Mouse (Mus musculus) myocyte (in vitro differentiated cells): ENCODE data around the gene Perm1. TPM values are rescaled to one million over a fixed set of nuclear protein-coding genes. Genes with fewer than 3 reads are reported as not detected.

ENCODE experiments used
- H3K27me3 ChIP-seq: one replicate; pipeline ENCODE4 v1.6.1; 2011; ENCODE audit not compliant: control insufficient read depth, insufficient read depth, insufficient read length
- H3K36me3 ChIP-seq: one replicate; pipeline ENCODE4 v1.6.1; 2011; ENCODE audit not compliant: control insufficient read depth, insufficient read depth
- H3K4me2 ChIP-seq: one replicate; pipeline ENCODE4 v1.6.1; 2011; ENCODE audit warnings: low read depth, control low read depth
- H3K4me3 ChIP-seq: one replicate; pipeline ENCODE4 v1.5.1; 2011; ENCODE audit warnings: mild to moderate bottlenecking, control low read depth, moderate library complexity
- H3K79me2 ChIP-seq: one replicate; pipeline ENCODE4 v1.6.1; 2011; ENCODE audit not compliant: control insufficient read depth, insufficient read depth
- H3ac ChIP-seq: one replicate; pipeline ENCODE4 v1.6.1; 2011; ENCODE audit not compliant: control insufficient read depth, insufficient read length
- CEBPB ChIP-seq: IDR thresholded peaks from 2 replicates; pipeline ENCODE4 v1.6.1; 2011; ENCODE audit warnings: mild to moderate bottlenecking, moderate library complexity; ENCODE audit not compliant: poor library complexity, insufficient read depth, severe bottlenecking
- E2F4 ChIP-seq: IDR thresholded peaks from one replicate; pipeline ENCODE4 v1.6.1; 2011; ENCODE audit warnings: mild to moderate bottlenecking, control low read depth, moderate library complexity; ENCODE audit not compliant: insufficient read depth
- MAX ChIP-seq: IDR thresholded peaks from one replicate; pipeline ENCODE4 v1.6.1; 2011; ENCODE audit warnings: low read depth, mild to moderate bottlenecking, control low read depth
- MYOD1 ChIP-seq, 3 experiments: IDR thresholded peaks; one replicate each; pipeline ENCODE4 v1.6.1; 2011; ENCODE audit warnings: control low read depth in 2 of 3, low read depth in 2 of 3, mild to moderate bottlenecking in 2 of 3, moderate library complexity in 1 of 3; ENCODE audit not compliant: insufficient read length in 2 of 3, control insufficient read depth in 1 of 3
- MYOG ChIP-seq, 3 experiments: IDR thresholded peaks; one replicate each; pipeline ENCODE4 v1.6.1; 2011; ENCODE audit warnings: control low read depth in 2 of 3, low read depth in 2 of 3, mild to moderate bottlenecking in 2 of 3; ENCODE audit not compliant: insufficient read length in 2 of 3, control insufficient read depth in 1 of 3, insufficient read depth in 1 of 3
- POLR2A ChIP-seq: IDR thresholded peaks from one replicate; pipeline ENCODE4 v1.6.1; 2011; ENCODE audit warnings: low read depth, mild to moderate bottlenecking, control low read depth, moderate library complexity; ENCODE audit not compliant: insufficient read length
- POLR2AphosphoS2 ChIP-seq: IDR thresholded peaks from one replicate; pipeline ENCODE4 v1.6.1; 2011; ENCODE audit warnings: low read depth, control low read depth; ENCODE audit not compliant: insufficient read length
- REST ChIP-seq: IDR thresholded peaks from one replicate; pipeline ENCODE4 v1.6.1; 2011; ENCODE audit warnings: mild to moderate bottlenecking, control low read depth, moderate library complexity; ENCODE audit not compliant: insufficient read depth, insufficient read length
- SRF ChIP-seq: IDR thresholded peaks from one replicate; pipeline ENCODE4 v1.6.1; 2011; ENCODE audit warnings: low read depth; ENCODE audit not compliant: control insufficient read depth, insufficient read length
- TCF12 ChIP-seq: IDR thresholded peaks from one replicate; pipeline ENCODE4 v1.6.1; 2011; ENCODE audit warnings: mild to moderate bottlenecking, control low read depth; ENCODE audit not compliant: poor library complexity, insufficient read depth, severe bottlenecking
- TCF3 ChIP-seq: IDR thresholded peaks from one replicate; pipeline ENCODE4 v1.6.1; 2011; ENCODE audit warnings: low read depth, control low read depth; ENCODE audit not compliant: insufficient read length
- USF1 ChIP-seq: IDR thresholded peaks from one replicate; pipeline ENCODE4 v1.6.1; 2011; ENCODE audit warnings: low read depth, mild to moderate bottlenecking, control low read depth, moderate library complexity
- polyA plus RNA-seq: library from polyadenylated mRNA; unstranded; fragments of >200 nt; fragmentation: generic; extraction: Trizol; gene quantifications from one replicate; pipeline ENCODE4 v1.2.1, GENCODE M21; 2012; ENCODE audit warnings: missing spikeins

The Perm1 gene
- polyA plus RNA-seq, 1 experiment: 0.11 TPM

- H3K79me2 ChIP-seq: no peaks in the 10 kb centered on the region
- H3K36me3 ChIP-seq: no peaks in the 10 kb centered on the region
- no peak overlapping the region for H3K4me2 ChIP-seq
- H3K4me3 ChIP-seq: no peak overlapping the region
- H3K27me3 ChIP-seq: peaks cover 20% of the 10 kb centered on the region
- no peak overlapping the region for H3ac ChIP-seq
- TF ChIP-seq MYOG (IDR thresholded peaks at IDR 0.05; ENCODE audit: control insufficient read depth in 1 of 3, insufficient read depth in 1 of 3, insufficient read length in 2 of 3, low read depth in 2 of 3): no peak
- no peak for TF ChIP-seq SRF
- TF ChIP-seq POLR2AphosphoS2: no peak
Observed at GRCm38 (mm10) chr4:156217022-156217669, 1.5 kb downstream of the Perm1 start.

GRCm38 (mm10) chr4:156217838-156218237 is 2.2 kb downstream of the Perm1 start:
- Histone ChIP-seq H3K36me3 (no peaks in the 10 kb centered on the region), H3ac (no peak overlapping the region), H3K79me2 (no peaks in the 10 kb centered on the region), H3K27me3 (peaks cover 20% of the 10 kb centered on the region), H3K4me2 (no peak overlapping the region), H3K4me3 (no peak overlapping the region)
- TF ChIP-seq CEBPB: no peak
- TF ChIP-seq TCF12: no peak
- no peak for TF ChIP-seq REST
- no peak for TF ChIP-seq MAX
- TF ChIP-seq TCF3: no peak
- no peak for TF ChIP-seq POLR2AphosphoS2
- TF ChIP-seq USF1: no peak
- no peak for TF ChIP-seq SRF
- TF ChIP-seq POLR2A: no peak
- no peak for TF ChIP-seq MYOD1 (IDR thresholded peaks at IDR 0.05; ENCODE audit: control insufficient read depth in 1 of 3, insufficient read length in 2 of 3, low read depth in 2 of 3)
- no peak for TF ChIP-seq E2F4

GRCm38 (mm10) chr4:156219936-156220335 is 4.3 kb downstream of the Perm1 start:
- no peaks in the 10 kb centered on the region for H3K36me3 ChIP-seq
- H3K27me3 ChIP-seq: peaks cover 16% of the 10 kb centered on the region
- TF ChIP-seq REST: no peak
- H3K79me2 ChIP-seq: no peaks in the 10 kb centered on the region
- H3ac ChIP-seq: no peak overlapping the region
- H3K4me3 ChIP-seq: no peak overlapping the region
- H3K4me2 ChIP-seq: no peak overlapping the region

GRCm38 (mm10) chr4:156224276-156224675 is 8.6 kb downstream of the Perm1 start:
- Histone ChIP-seq H3ac (no peak overlapping the region), H3K27me3 (no peaks in the 10 kb centered on the region), H3K36me3 (no peaks in the 10 kb centered on the region), H3K4me3 (no peak overlapping the region), H3K79me2 (no peaks in the 10 kb centered on the region), H3K4me2 (no peak overlapping the region)
- TF ChIP-seq REST (no peak), POLR2A (no peak)

GRCm38 (mm10) chr4:156227752-156228392 is 12.2 kb downstream of the Perm1 start:
- Histone ChIP-seq H3K4me3 (no peak overlapping the region), H3ac (no peak overlapping the region), H3K4me2 (peak overlapping the region; percentile 31), H3K27me3 (no peaks in the 10 kb centered on the region), H3K36me3 (no peaks in the 10 kb centered on the region), H3K79me2 (no peaks in the 10 kb centered on the region)
- no peak for TF ChIP-seq MAX
- no peak for TF ChIP-seq MYOG (IDR thresholded peaks at IDR 0.05; ENCODE audit: control insufficient read depth in 1 of 3, insufficient read depth in 1 of 3, insufficient read length in 2 of 3, low read depth in 2 of 3)
- peak; percentile 16 for TF ChIP-seq POLR2A
- no peak for TF ChIP-seq TCF12
- TF ChIP-seq POLR2AphosphoS2: peak; percentile 34
- TF ChIP-seq CEBPB: no peak
- no peak for TF ChIP-seq USF1
- TF ChIP-seq TCF3: no peak
- TF ChIP-seq REST: no peak

GRCm38 (mm10) chr4:156228393-156229024 is 12.8 kb downstream of the Perm1 start:
- Histone ChIP-seq H3K79me2 (no peaks in the 10 kb centered on the region), H3K36me3 (no peaks in the 10 kb centered on the region), H3K27me3 (no peaks in the 10 kb centered on the region), H3K4me2 (peak overlapping the region; percentile 31), H3ac (no peak overlapping the region), H3K4me3 (no peak overlapping the region)
- TF ChIP-seq MYOD1 (IDR thresholded peaks at IDR 0.05; ENCODE audit: control insufficient read depth in 1 of 3, insufficient read length in 2 of 3, low read depth in 2 of 3): peak in 1 of 3 experiments; percentile 38
- TF ChIP-seq MAX: no peak
- no peak for TF ChIP-seq POLR2AphosphoS2
- peak in 1 of 3 experiments; percentile 42 for TF ChIP-seq MYOG (IDR thresholded peaks at IDR 0.05; ENCODE audit: control insufficient read depth in 1 of 3, insufficient read depth in 1 of 3, insufficient read length in 2 of 3, low read depth in 2 of 3)
